In the genomic region with DNA sequence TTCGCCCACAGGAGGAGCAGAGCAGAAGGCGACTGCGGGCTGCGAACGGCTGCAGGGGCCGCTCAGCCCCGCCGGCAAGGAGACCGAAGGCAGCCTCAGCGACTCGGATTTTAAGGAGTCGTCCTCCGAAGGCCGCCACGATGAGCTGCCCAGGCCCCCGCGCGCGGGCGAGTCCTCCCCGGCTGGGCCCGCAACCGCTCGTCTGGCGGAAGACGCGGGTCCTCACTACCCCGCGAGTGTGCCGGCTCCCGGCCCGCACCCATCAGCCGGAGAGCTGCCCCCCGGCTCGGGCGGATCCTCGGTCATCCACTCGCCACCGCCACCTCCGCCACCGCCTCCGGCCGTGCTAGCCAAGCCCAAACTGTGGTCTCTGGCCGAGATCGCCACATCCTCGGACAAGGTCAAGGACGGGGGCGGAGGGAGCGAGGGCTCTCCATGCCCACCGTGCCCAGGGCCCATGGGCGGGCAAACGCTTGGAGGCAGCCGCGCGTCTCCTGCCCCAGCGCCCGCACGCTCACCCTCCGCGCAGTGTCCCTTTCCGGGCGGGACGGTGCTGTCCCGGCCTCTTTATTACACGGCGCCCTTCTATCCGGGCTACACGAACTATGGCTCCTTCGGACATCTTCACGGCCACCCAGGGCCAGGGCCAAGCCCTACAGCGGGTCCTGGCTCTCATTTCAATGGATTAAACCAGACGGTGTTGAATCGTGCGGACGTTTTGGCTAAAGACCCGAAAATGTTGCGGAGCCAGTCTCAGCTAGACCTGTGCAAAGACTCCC, we compare ENCODE assay signal across 9 mouse cellular contexts. TPM values are rescaled to one million over a fixed set of nuclear protein-coding genes. Genes with fewer than 3 reads are reported as not detected.
DNase-seq lines count a peak whose midpoint lies in the region; ATAC-seq and TF ChIP-seq lines count a peak whose summit lies in the region.
"Had no signal": no experiment of that assay in that cellular context is flagged by ENCODE, and none has a peak within 500 bp of the region (broad histone marks: within the 10 kb centered on the region; RNA-seq: fewer than 3 reads in every experiment).

No protein-coding gene starts in this region.

- H3K4me2 ChIP-seq in lung, embryonic 14.5 days, result peak overlapping the region; percentile 78
- H3K4me2 ChIP-seq in hindbrain, embryonic 14.5 days (replicated peaks), result peak overlapping the region; percentile 66
- peak overlapping the region; percentile 60 for H3K4me2 ChIP-seq in lung, postnatal 0 days (replicated peaks; ENCODE audit: low read depth, low read length)
- peak overlapping the region; percentile 72 for H3K4me2 ChIP-seq in stomach, postnatal 0 days (replicated peaks; ENCODE audit: low read depth)

- peak overlapping the region; percentile 86 for H3K9ac ChIP-seq in lung, embryonic 14.5 days
- peak overlapping the region; percentile 91 for H3K9ac ChIP-seq in hindbrain, embryonic 14.5 days
- peak overlapping the region; percentile 60; the same call in 1 of the 2 replicates for H3K9ac ChIP-seq in lung, postnatal 0 days (replicated peaks; ENCODE audit: low read depth)
- H3K9ac ChIP-seq in stomach, postnatal 0 days (ENCODE audit: low read length), result peak overlapping the region; percentile 77

- peak overlapping the region; percentile 97; the same call in 1 of the 2 replicates for H3K27ac ChIP-seq in lung, embryonic 14.5 days (ENCODE audit: low read depth)
- peak overlapping the region; percentile 94 for H3K27ac ChIP-seq in embryonic facial prominence, embryonic 10.5 days (replicated peaks)
- peak overlapping the region; percentile 93 for H3K27ac ChIP-seq in hindbrain, embryonic 14.5 days
- H3K27ac ChIP-seq in lung, postnatal 0 days (ENCODE audit: low read length), result 0 out of 2 replicates have a peak overlapping the region, but pooled peaks have one; percentile 43
- H3K27ac ChIP-seq in stomach, postnatal 0 days (replicated peaks), result 0 out of 2 replicates have a peak overlapping the region, but pooled peaks have one; percentile 13

- H3K27me3 ChIP-seq in lung, embryonic 14.5 days (ENCODE audit: insufficient read depth, low read length), result peaks cover 85% of the 10 kb centered on the region
- peaks cover 89% of the 10 kb centered on the region for H3K27me3 ChIP-seq in embryonic facial prominence, embryonic 10.5 days (replicated peaks; ENCODE audit: low read depth, poor library complexity, severe bottlenecking)
- peaks cover 50% of the 10 kb centered on the region for H3K27me3 ChIP-seq in hindbrain, embryonic 14.5 days (ENCODE audit: control insufficient read depth, insufficient read depth, low read length)
- H3K27me3 ChIP-seq in lung, postnatal 0 days (replicated peaks; ENCODE audit: insufficient read depth, low read length), result peaks cover 48% of the 10 kb centered on the region
- H3K27me3 ChIP-seq in stomach, postnatal 0 days (ENCODE audit: control insufficient read depth, insufficient read depth, low read length), result peaks cover 37% of the 10 kb centered on the region

- no peak for TF ChIP-seq CTCF in lung, embryonic 14.5 days (IDR thresholded peaks at IDR 0.05; ENCODE audit: low read depth)
- no peak for TF ChIP-seq CTCF in lung, postnatal 0 days (IDR thresholded peaks at IDR 0.05)
- no peak for TF ChIP-seq CTCF in stomach, postnatal 0 days (IDR thresholded peaks at IDR 0.05; ENCODE audit: low read depth)

- H3K9me3 ChIP-seq in lung, embryonic 14.5 days (ENCODE audit: low read depth, low read length), result no peaks in the 10 kb centered on the region
- H3K9me3 ChIP-seq in embryonic facial prominence, embryonic 10.5 days, result no peaks in the 10 kb centered on the region
- H3K9me3 ChIP-seq in hindbrain, embryonic 14.5 days (ENCODE audit: control insufficient read depth, low read length), result no peaks in the 10 kb centered on the region
- H3K9me3 ChIP-seq in lung, postnatal 0 days (ENCODE audit: low read length), result no peaks in the 10 kb centered on the region
- H3K9me3 ChIP-seq in stomach, postnatal 0 days (ENCODE audit: control insufficient read depth, low read length), result no peaks in the 10 kb centered on the region

- intact Hi-C loops in left cerebral cortex, postnatal 36 days (cut with DNase I), result loop anchor here (5.0 kb wide), 2 partner anchors 312 to 362 kb away; a partner anchor contains a TSS

- no peaks in the 10 kb centered on the region for H3K4me1 ChIP-seq in lung, embryonic 14.5 days (ENCODE audit: insufficient read depth)
- peaks cover 80% of the 10 kb centered on the region for H3K4me1 ChIP-seq in embryonic facial prominence, embryonic 10.5 days
- peaks cover 11% of the 10 kb centered on the region; the same call in 1 of the 2 replicates for H3K4me1 ChIP-seq in hindbrain, embryonic 14.5 days (replicated peaks; ENCODE audit: control insufficient read depth, insufficient read depth, low read length)
- peaks cover 7% of the 10 kb centered on the region; the same call in 1 of the 2 replicates for H3K4me1 ChIP-seq in lung, postnatal 0 days (ENCODE audit: insufficient read depth, low read depth, low read length)
- no peaks in the 10 kb centered on the region for H3K4me1 ChIP-seq in stomach, postnatal 0 days (replicated peaks; ENCODE audit: control insufficient read depth, insufficient read depth)

- no peak for ATAC-seq in lung, embryonic 14.5 days (ENCODE audit: insufficient read depth)
- ATAC-seq in hindbrain, embryonic 14.5 days (ENCODE audit: low FRiP score), result no peak
- no peak for ATAC-seq in lung, postnatal 0 days
- no peak for ATAC-seq in stomach, postnatal 0 days (ENCODE audit: low FRiP score, low TSS enrichment)

- peak overlapping the region; percentile 61 for H3K4me3 ChIP-seq in lung, embryonic 14.5 days (ENCODE audit: low read depth, low read length)
- peak overlapping the region; percentile 79 for H3K4me3 ChIP-seq in embryonic facial prominence, embryonic 10.5 days
- peak overlapping the region; percentile 62 for H3K4me3 ChIP-seq in hindbrain, embryonic 14.5 days (replicated peaks; ENCODE audit: low read length)
- H3K4me3 ChIP-seq in lung, postnatal 0 days (ENCODE audit: low read depth, low read length), result peak overlapping the region; percentile 70
- H3K4me3 ChIP-seq in stomach, postnatal 0 days (ENCODE audit: low read depth, low read length), result peak overlapping the region; percentile 69

- WGBS in lung, embryonic 14.5 days, result 1% methylated on average over 70 of the region's 77 CpGs
- WGBS in embryonic facial prominence, embryonic 10.5 days, result 1% methylated on average over 77 of the region's 77 CpGs
- under 1% methylated on average over 73 of the region's 77 CpGs for WGBS in hindbrain, embryonic 14.5 days
- 2% methylated on average over 58 of the region's 77 CpGs for WGBS in lung, postnatal 0 days
- 5% methylated on average over 63 of the region's 77 CpGs for WGBS in stomach, postnatal 0 days

- peaks cover 12% of the 10 kb centered on the region; the same call in 1 of the 2 replicates for H3K36me3 ChIP-seq in lung, embryonic 14.5 days (ENCODE audit: insufficient read depth)
- peaks cover 10% of the 10 kb centered on the region for H3K36me3 ChIP-seq in embryonic facial prominence, embryonic 10.5 days (replicated peaks)
- H3K36me3 ChIP-seq in hindbrain, embryonic 14.5 days (replicated peaks; ENCODE audit: control insufficient read depth, insufficient read depth), result 0 out of 2 replicates have a peak, but pooled peaks cover 4% of the 10 kb centered on the region
- H3K36me3 ChIP-seq in lung, postnatal 0 days (ENCODE audit: insufficient read depth, low read length), result no peaks in the 10 kb centered on the region
- H3K36me3 ChIP-seq in stomach, postnatal 0 days (ENCODE audit: control insufficient read depth, insufficient read depth, low read length), result no peaks in the 10 kb centered on the region

- DNase-seq in lung, embryonic 14.5 days, result peak; percentile 40
- DNase-seq in lung, postnatal 36 days, result no peak
- DNase-seq in embryonic facial prominence, embryonic 10.5 days (ENCODE audit: low spot score), result peak; percentile 68
- no peak for DNase-seq in hindbrain, embryonic 14.5 days (ENCODE audit: low spot score)
- peak; percentile 26 for DNase-seq in lung, postnatal 0 days (ENCODE audit: low spot score)
- peak; percentile 22 for DNase-seq in stomach, postnatal 0 days (ENCODE audit: low spot score)
- DNase-seq in spleen, postnatal 10 days (ENCODE audit: low spot score in 2 of 2), result no peak
- DNase-seq in left cerebral cortex, postnatal 36 days (ENCODE audit: low spot score in 2 of 2), result no peak

- no peak for TF ChIP-seq EP300 in lung, postnatal 0 days (IDR thresholded peaks at IDR 0.05)
- no peak for TF ChIP-seq EP300 in stomach, postnatal 0 days (optimal IDR thresholded peaks at IDR 0.05)

RNA-seq across cellular contexts. Expression of a gene that starts 2.8 kb away (rescaled TPM):
- polyA plus RNA-seq in lung, embryonic 14.5 days (2014; fragmentation: Nextera tagmentation; extraction: Ambion mirVana), result 18.5 and 22.4 TPM in 2 replicates
- 9.5 and 10.2 TPM in 2 replicates for polyA plus RNA-seq in embryonic facial prominence, embryonic 10.5 days (2016; fragmentation: Nextera tagmentation; extraction: Ambion mirVana)
- 11.0 and 14.5 TPM in 2 replicates for polyA plus RNA-seq in hindbrain, embryonic 14.5 days (2014; fragmentation: Nextera tagmentation; extraction: Ambion mirVana)
- polyA plus RNA-seq in lung, postnatal 0 days (2015; fragmentation: Nextera tagmentation; extraction: Ambion mirVana), result 19.3 and 21.1 TPM in 2 replicates
- polyA plus RNA-seq in stomach, postnatal 0 days (2015; fragmentation: Nextera tagmentation; extraction: Ambion mirVana), result 4.5 and 4.7 TPM in 2 replicates
- under 1 TPM in 1 of 2 experiments, not detected in 1; 0.12 TPM for total RNA-seq in left cerebral cortex, postnatal 36 days (2021)
- total RNA-seq: left cerebral cortex, postnatal 25 days had no signal

Comparison
In these comparisons a context has a peak if more than half of its experiments do, and no peak if none do; other contexts are left out.
1. DNase-seq: peak in lung, embryonic 14.5 days (single experiment), embryonic facial prominence, embryonic 10.5 days (single experiment), lung, postnatal 0 days (single experiment) and stomach, postnatal 0 days (single experiment); none in lung, postnatal 36 days (single experiment), hindbrain, embryonic 14.5 days (single experiment), spleen, postnatal 10 days (0 of 2) and left cerebral cortex, postnatal 36 days (0 of 2).
2. H3K27ac ChIP-seq: peak in every context shown above with its lines; median percentile 97 in lung, embryonic 14.5 days; 94 in embryonic facial prominence, embryonic 10.5 days; 93 in hindbrain, embryonic 14.5 days; 43 in lung, postnatal 0 days; 13 in stomach, postnatal 0 days.
3. Peak in every context shown above with its lines, with median percentiles within 50 percentile points of each other: H3K4me2 ChIP-seq, H3K4me3 ChIP-seq and H3K9ac ChIP-seq.